Mouse (Mus musculus) urinary bladder, postnatal 14 days (tissue): ENCODE measurements at regions not wholly inside any gene's neighbourhood (a gene's known extent, or its start where the extent isn't known, plus 50 kb on each side); places are given as distances from the start of the nearest gene placed in this dataset.
"Not testable (repeated sequence)": the region's sequence is repeated elsewhere in the genome, so short reads cannot be mapped to it uniquely, and the experiment has no call there.

Experiments
- DNase-seq: peaks from one replicate; pipeline ENCODE4 v3.0.0; 2021; ENCODE audit warnings: low spot score

DNA sequence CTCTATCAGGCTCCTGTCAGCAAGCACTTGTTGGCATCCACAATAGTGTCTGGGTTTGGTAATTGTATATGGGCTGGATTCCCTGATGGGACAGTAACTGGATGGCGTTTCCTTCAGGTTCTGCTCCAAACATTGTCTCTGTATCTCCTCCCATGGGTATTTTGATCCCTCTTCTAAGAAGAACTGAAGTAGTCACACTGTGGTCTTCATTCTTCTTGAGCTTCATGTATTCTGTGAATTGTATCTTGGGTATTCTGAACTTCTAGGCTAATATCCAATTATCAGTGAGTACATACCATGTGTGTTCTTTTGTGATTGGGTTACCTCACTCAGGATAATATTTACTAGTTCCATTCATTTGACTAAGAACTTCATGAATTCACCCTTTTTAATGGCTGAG, 119.2 kb upstream of the Gm21119 start:
- DNase-seq, result not testable (repeated sequence)

DNA sequence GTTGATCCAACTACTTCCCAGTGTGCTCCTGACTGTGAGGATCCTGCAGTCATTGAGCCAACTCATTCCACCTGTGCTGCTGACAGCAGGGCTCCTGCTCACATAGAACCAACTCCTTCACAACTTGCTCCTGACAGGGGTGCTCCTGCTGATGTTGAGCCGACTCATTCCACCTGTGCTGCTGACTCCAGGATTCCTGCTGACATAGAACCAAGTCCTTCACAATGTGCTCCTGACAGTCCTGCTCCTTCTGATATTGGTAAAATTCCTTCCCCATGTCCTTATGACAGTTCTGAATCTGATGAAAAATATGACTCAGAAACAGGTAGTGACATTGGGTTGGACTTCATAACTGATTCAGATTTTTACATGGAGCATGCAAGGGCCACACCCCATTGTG, 100.8 kb upstream of the Gm21119 start:
- peak; percentile 2 for DNase-seq

DNA sequence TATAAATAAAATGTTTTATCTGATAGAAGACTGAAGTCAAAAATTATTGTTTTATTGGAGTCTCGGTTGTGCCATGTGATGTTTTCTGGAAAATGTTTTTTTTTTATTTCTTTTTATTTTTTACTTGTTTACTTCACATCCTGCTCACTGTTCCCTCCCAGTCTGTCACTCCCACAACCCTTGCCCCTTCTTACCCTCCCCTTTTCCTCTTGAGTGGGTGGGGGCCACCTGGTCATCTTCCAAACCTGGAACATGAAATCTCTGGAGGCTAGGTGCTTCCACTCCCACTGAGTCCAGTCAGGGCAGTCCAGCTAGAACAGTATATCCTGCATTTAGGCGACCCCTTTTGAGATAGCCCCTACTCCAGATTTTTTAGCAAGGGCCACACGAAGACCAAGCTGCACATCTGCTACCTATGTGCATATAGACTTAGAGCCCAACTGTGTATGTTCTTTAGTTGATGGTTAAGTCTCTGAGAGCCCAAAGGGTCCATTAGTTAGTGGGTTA, 98.3 kb upstream of the Gm21119 start:
- not testable (repeated sequence) for DNase-seq

DNA sequence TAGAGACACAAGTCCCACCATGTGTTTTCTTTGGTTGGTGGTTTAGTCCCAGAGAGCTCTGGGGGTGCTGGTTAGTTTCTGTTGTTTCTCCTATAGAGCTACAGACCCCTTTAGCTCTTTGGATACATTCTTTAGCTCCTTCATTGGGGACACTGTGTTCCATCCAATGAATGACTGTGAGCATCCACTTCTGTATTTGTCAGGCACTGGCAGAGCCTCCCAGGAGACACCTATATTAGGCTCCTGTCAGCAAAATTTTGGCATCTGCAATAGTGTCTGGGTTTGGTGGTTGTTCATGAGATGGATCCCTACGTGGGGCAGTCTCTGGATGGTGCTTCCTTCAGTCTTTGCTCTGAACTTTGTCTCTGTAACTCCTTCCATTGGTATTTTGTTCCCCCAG, 97.2 kb upstream of the Gm21119 start:
- DNase-seq, result not testable (repeated sequence)

DNA sequence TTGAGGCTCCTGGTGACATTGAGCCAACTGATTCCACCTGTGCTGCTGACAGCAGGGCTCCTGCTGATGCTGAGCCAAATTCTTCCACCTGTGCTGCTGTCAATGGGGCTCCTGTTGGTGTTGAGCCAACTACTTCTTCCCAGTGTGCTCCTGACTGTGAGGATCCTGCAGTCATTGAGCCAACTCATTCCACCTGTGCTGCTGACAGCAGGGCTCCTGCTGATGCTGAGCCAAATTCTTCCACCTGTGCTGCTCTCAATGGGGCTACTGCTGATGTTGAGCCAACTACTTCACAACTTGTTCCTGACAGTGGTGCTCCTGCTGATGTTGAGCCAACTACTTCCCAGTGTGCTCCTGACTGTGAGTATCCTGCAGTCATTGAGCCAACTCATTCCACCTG, 90.2 kb upstream of the Gm21119 start:
- DNase-seq, result not testable (repeated sequence)

DNA sequence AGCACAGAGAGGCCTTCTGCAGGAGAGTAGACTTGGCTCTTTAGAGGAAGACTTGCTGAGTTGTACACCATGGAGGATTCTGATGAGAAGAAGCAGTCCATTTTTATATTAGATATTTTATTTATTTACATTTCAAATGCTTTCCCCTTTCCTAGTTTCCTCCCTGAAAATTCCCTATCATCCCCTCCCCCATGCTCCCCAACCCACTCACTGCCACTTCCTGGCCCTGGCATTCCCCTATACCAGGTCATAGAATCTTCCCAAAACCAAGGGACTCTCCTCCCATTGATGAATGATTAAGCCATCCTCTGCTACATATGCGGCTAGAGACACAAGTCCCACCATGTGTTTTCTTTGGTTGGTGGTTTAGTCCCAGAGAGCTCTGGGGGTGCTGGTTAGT, 85.7 kb upstream of the Gm21119 start:
- not testable (repeated sequence) for DNase-seq

DNA sequence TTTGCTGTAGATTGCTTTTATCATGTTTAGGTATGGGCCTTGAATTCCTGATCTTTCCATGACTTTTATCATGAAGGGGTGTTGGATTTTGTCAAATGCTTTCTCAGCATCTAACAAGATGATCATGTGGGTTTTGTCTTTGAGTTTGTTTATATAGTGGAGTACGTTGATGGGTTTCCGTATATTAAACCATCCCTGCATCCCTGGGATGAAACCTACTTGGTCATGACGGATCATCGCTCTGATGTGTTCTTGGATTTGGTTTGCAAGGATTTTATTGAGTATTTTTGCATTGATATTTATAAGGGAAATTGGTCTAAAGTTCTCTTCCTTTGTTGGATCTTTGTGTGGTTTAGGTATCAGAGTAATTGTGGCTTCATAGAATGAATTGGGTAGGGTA, 75.7 kb upstream of the Gm21119 start:
- not testable (repeated sequence) for DNase-seq

DNA sequence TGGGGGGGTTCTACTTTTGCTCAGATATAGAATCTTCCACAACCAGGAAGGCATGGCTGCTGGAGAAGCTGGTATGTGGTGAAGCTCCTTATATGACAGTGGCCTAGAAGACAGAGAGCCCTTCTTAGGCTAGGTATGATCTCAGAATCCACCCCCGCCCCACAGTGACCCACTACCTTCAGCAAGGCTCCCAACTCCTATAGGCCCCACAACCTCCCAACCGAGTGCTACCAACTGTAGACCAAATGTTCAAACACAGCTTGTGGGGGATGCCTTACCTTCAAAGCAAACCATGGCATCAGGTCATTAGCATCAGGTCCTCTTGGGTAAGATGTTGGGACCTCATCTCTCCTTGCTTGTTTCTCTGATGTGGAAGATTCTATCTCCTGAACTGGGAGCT, 70.6 kb upstream of the Gm21119 start:
- not testable (repeated sequence) for DNase-seq

DNA sequence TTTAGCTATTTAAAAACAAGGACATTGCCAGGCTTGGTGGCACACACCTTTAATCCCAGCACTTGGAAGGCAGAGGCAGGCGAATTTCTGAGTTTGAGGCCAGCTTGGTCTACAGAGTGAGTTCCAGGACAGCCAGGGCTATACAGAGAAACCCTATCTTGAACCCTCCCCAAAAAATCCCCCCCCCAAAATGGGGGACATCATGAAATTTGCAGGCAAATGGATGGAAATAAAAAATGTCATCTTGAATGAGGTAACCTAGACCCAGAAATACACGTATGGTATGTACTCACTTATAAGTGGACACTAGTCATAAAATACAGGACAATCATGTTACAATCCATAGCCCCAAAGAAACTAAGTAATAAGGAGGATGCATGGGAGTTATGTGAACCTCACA, 69.4 kb upstream of the Gm21119 start:
- peak; percentile 17 for DNase-seq

DNA sequence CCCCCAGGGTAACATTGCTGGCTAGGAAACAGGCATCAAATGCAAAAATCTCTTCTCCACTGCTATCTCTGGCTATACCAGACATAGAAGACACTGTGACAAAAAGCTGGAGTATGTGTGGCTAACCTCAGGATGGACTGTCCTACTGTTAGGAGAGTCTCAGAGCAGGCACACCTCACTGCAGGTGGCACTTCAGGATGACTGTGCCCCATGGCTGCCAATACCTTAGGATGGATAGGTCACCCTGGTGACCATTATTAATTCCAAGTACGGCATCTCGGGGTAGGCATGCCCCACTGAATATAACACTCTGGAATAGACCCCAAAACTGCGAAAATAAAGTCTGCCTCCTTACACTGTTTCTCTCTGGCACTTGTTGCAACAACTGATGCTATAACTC, 68.3 kb upstream of the Gm21119 start:
- DNase-seq, result not testable (repeated sequence)

DNA sequence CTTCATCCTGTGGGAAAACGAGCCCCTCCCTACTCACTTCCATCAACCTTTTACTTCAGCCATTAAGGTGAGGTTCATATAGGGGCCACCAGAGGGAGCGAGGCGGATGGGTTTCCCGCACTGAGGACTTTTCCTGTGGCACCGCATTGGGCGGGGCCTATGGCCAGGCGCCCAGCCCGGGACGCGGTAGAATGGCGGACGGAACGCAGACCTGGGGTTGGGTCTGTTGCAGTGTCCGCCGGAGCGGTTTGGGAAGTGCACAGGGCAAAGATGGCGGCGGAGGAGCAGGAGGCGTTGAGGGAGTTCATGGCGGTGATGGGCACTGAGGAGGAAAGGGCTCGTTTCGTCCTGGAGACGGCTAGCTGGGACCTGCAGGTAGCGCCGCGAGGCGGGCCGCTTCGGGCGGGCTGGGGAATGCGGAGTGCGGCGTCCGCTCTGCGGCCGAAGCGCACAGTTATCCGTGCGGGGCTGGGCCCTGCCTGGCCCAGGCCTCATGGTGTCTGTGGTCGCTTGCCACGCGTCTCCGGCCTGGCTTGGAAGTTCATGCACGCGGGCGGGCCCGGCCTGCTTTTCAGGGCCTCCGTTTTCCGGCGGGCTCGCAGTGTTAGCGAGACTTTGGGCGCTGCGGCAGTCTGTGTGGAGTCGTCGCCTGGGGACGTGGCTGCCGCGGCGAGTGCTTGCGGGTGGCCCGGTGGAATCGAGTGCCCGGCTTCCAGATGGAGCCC, 64.5 kb upstream of the Gm21119 start:
- peak; percentile 85 for DNase-seq

DNA sequence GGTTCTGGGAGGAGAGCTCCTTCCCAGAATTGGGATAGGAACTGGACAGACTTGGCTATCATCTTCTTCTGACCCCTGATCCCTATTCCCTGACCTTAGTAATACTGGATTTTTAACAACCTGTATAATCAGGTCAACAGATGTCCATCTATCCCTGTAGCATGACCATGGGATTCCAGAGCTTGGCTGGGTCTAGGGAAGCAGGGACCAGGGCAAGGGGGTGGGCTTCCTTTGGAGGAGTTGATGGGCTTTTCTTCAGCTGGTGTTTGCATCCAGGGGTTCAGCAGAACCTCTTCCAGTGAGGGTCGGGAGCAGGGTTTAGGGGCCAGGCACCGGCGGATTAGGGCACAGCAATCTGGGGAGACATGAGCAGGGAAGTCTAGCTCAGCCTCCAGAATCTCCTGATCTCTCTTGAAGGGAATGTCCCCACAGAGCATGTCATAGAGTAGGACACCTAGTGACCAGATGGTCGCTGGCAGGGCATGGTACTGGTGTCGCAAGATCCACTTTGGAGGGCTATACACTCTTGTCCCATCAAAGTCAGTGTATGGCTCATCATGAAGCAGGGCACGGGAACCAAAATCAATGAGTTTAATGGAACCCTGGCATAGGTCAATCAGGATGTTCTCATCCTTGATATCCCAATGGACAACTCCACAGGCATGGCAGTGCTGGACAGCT, 58.1 kb upstream of the Gm21119 start:
- not testable (repeated sequence) for DNase-seq

DNA sequence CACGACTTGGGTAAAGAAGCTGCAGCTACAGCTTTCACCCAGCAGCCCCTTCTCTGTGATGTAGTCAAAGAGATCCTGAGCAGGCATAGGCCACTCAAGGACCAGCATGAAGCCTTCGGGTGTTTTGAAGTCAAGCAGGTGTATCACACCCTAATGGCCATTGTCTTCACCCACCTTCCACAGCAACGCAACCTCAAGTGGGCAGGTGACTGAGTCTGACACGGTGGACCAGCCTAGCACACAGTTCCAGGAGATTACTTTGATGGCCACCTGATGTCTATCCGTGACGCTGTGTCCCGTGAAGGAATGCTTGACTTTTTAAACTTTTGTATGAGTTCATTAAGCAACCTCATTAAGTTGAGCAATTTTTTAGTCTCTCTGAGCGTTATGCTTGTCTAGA, 57.5 kb upstream of the Gm21119 start:
- not testable (repeated sequence) for DNase-seq

DNA sequence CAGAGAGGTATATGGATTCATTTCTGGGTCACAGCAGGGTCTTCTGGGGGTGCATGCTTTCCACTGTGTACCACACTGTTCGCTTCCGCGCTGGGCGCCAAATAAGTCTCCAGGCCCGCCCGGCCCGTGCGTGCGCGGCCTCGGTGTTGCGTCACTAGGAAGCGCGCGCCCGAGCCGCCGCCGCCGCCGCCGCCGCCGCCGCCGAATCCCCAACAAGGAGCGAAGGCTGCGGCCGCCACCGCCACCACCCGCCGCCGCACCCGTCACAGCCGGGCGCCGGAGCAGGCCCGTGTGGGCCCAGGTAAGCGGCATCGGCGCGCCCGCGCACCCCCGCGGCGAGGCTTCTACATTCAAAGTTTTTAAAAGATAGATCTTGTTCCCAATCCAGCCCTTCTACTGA, 57.1 kb upstream of the Gm21119 start:
- DNase-seq, result peak; percentile 13
